ENCODE assay signal across 1 mouse cellular context in genomic region chr17:33998697-33999096, GRCm38 (mm10).
A peak's percentile ranks its signal among the peaks of the same experiment; 100 is the strongest.
TF ChIP-seq lines count a peak whose summit lies in the region.

No protein-coding gene starts in this region.

TF ChIP-seq in CH12.LX, 34 proteins besides CTCF, POLR2A, EP300 and RAD21:
- TF ChIP-seq ZNF384 (IDR thresholded peaks at IDR 0.05; ENCODE audit: low read depth, low read length): 0 out of 2 replicates have a peak, but pooled peaks have one; percentile 22
